Mouse (Mus musculus) heart, embryonic 11.5 days (tissue): ENCODE measurements around the gene Nelfe. TPM values are rescaled to one million over a fixed set of nuclear protein-coding genes. Genes with fewer than 3 reads are reported as not detected.

ENCODE experiments used
- ATAC-seq: fragments of 200-750 bp; cut with Nextera tagmentation; replicated peaks from 2 replicates; pipeline ENCODE4 v1.8.0; 2017; ENCODE audit warnings: moderate library complexity; ENCODE audit not compliant: insufficient number of reproducible peaks, low FRiP score, low TSS enrichment
- H3K27ac ChIP-seq: fragments of 300-500 bp; sonication (generic); 2 replicates; pipeline ENCODE4 v1.5.1; 2014; ENCODE audit warnings: mild to moderate bottlenecking, low read depth, low read length
- H3K27me3 ChIP-seq: fragments of 300-500 bp; sonication (generic); 2 replicates; pipeline ENCODE4 v1.6.1; 2014; ENCODE audit warnings: mild to moderate bottlenecking, low read length, mixed read lengths; ENCODE audit not compliant: control insufficient read depth, insufficient read depth
- H3K36me3 ChIP-seq: fragments of 300-500 bp; sonication (generic); 2 replicates; pipeline ENCODE4 v1.6.1; 2014; ENCODE audit warnings: mild to moderate bottlenecking, low read length, moderate library complexity, mixed read lengths; ENCODE audit not compliant: control insufficient read depth, insufficient read depth
- H3K4me1 ChIP-seq: fragments of 300-500 bp; sonication (generic); 2 replicates; pipeline ENCODE4 v1.6.1; 2014; ENCODE audit warnings: low read length; ENCODE audit not compliant: control insufficient read depth, insufficient read depth
- H3K4me2 ChIP-seq: fragments of 300-500 bp; sonication (generic); 2 replicates; pipeline ENCODE4 v1.6.1; 2014; ENCODE audit warnings: mild to moderate bottlenecking, moderate library complexity
- H3K4me3 ChIP-seq: fragments of 300-500 bp; sonication (generic); 2 replicates; pipeline ENCODE4 v1.5.1; 2014; ENCODE audit warnings: low read depth, low read length
- H3K9ac ChIP-seq: fragments of 300-500 bp; sonication (generic); 2 replicates; pipeline ENCODE4 v1.6.1; 2014; ENCODE audit warnings: mild to moderate bottlenecking, low read depth, low read length, moderate library complexity
- H3K9me3 ChIP-seq: fragments of 300-500 bp; sonication (generic); replicated peaks from 2 replicates; pipeline ENCODE4 v1.6.1; 2016; ENCODE audit warnings: low read length; ENCODE audit not compliant: control insufficient read depth
- WGBS: fragments of 180-500 bp; shearing (Covaris S2); extraction: QIAGEN DNeasy Blood & Tissue Kit; methylation state at CpG from one replicate; pipeline ENCODE4 v1.1.7; 2014; ENCODE audit not compliant: insufficient replicate concordance; 5-methylcytosine and 5-hydroxymethylcytosine counted together
- polyA plus RNA-seq: library from polyadenylated mRNA; unstranded; fragments of >200 nt; fragmentation: Nextera tagmentation; extraction: Ambion mirVana; gene quantifications from 2 replicates; pipeline ENCODE4 v1.2.1, GENCODE M21; 2014

The Nelfe gene
- polyA plus RNA-seq, 1 experiment from 2014 or later: 89.9 TPM

DNA sequence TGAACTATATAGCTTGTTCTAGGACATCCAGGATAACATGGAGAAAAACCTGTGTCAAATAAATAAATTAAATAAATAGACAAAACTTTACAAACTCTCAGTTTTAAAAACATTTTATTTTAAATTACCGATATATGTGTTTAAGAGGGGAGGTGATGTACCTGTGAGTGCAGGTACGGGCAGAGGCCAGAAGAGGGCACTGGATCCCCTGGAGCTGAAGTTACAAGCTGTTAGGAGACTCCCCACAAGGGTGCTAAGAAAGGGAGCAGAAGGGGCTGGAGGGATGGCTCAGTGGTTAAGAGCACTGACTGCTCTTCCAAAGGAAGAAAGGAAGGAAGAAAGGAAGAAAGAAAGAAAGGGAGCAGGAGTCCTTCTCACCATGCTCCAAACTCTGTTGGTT is 41.2 kb downstream of the Nelfe start:
- no peak for ATAC-seq
- peaks cover 17% of the 10 kb centered on the region for H3K4me1 ChIP-seq
- H3K36me3 ChIP-seq: peaks cover 8% of the 10 kb centered on the region
- H3K27me3 ChIP-seq: no peaks in the 10 kb centered on the region
- H3K4me3 ChIP-seq: no peak overlapping the region
- WGBS: 92% methylated on average over 2 of the region's 2 CpGs
- H3K9ac ChIP-seq: no peak overlapping the region
- H3K27ac ChIP-seq: no peak overlapping the region
- no peaks in the 10 kb centered on the region for H3K9me3 ChIP-seq
- no peak overlapping the region for H3K4me2 ChIP-seq

GRCm38 (mm10) chr17:34893072-34893824 is 43.1 kb downstream of the Nelfe start:
- 75% methylated on average over 12 of the region's 12 CpGs for WGBS
- 0 out of 2 replicates have a peak overlapping the region, but pooled peaks have one; percentile 96 for H3K9ac ChIP-seq
- H3K27me3 ChIP-seq: no peaks in the 10 kb centered on the region
- H3K9me3 ChIP-seq: no peaks in the 10 kb centered on the region
- H3K4me3 ChIP-seq: peak overlapping the region; percentile 95
- peak overlapping the region; percentile 89 for H3K27ac ChIP-seq
- H3K4me2 ChIP-seq: peak overlapping the region; percentile 92
- H3K4me1 ChIP-seq: peaks cover 29% of the 10 kb centered on the region
- H3K36me3 ChIP-seq: peaks cover 9% of the 10 kb centered on the region
- ATAC-seq: no peak

DNA sequence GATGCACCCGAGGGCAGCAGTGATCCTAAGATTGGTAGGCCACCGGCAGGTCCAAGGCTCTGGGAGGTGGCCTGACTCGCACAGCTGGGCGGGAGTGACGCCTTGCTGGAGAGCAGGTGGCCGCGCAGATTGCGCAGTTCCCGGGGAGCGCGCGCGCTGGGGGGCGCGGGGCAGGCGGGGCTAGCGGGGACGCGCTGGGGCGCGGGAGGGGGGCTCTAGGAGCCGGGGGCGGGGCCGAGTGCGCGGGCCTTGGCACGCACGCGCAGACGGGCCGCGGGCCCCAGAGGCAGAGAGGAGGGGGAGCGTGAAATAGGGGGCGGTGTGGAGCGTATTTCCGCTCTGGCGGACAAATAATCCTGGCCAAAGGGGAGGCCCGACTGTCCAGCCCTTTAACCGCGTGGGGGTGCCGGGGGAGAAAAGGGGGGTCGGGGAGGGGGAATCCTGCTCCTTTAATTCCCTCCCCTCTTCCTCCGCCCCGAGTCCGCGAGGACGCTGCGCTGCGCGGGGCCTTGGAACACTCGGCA is 43.9 kb downstream of the Nelfe start:
- H3K9me3 ChIP-seq: no peaks in the 10 kb centered on the region
- ATAC-seq: peak; percentile 81
- H3K27me3 ChIP-seq: no peaks in the 10 kb centered on the region
- H3K4me3 ChIP-seq: peak overlapping the region; percentile 95
- H3K4me1 ChIP-seq: peaks cover 29% of the 10 kb centered on the region
- 2% methylated on average over 37 of the region's 51 CpGs for WGBS
- peak overlapping the region; percentile 96 for H3K9ac ChIP-seq
- H3K4me2 ChIP-seq: peak overlapping the region; percentile 92
- peaks cover 9% of the 10 kb centered on the region for H3K36me3 ChIP-seq
- peak overlapping the region; percentile 89 for H3K27ac ChIP-seq

GRCm38 (mm10) chr17:34894801-34895530 is 44.8 kb downstream of the Nelfe start:
- peaks cover 9% of the 10 kb centered on the region for H3K36me3 ChIP-seq
- H3K27ac ChIP-seq: peak overlapping the region; percentile 89
- H3K9ac ChIP-seq: peak overlapping the region; percentile 96
- peak overlapping the region; percentile 95 for H3K4me3 ChIP-seq
- peak overlapping the region; percentile 92 for H3K4me2 ChIP-seq
- ATAC-seq: peak; percentile 6; the same call in 1 of the 2 replicates
- H3K9me3 ChIP-seq: no peaks in the 10 kb centered on the region
- H3K4me1 ChIP-seq: peaks cover 29% of the 10 kb centered on the region
- 10% methylated on average over 51 of the region's 51 CpGs for WGBS
- H3K27me3 ChIP-seq: no peaks in the 10 kb centered on the region

- H3K9me3 ChIP-seq: no peaks in the 10 kb centered on the region
- no peak overlapping the region for H3K9ac ChIP-seq
- H3K27me3 ChIP-seq: no peaks in the 10 kb centered on the region
- peaks cover 9% of the 10 kb centered on the region for H3K36me3 ChIP-seq
- H3K4me3 ChIP-seq: peak overlapping the region; percentile 95; the same call in 1 of the 2 replicates
- WGBS: 93% methylated on average over 15 of the region's 15 CpGs
- peaks cover 29% of the 10 kb centered on the region for H3K4me1 ChIP-seq
- H3K4me2 ChIP-seq: peak overlapping the region; percentile 92
- H3K27ac ChIP-seq: no peak overlapping the region
- ATAC-seq: no peak
Measured at GRCm38 (mm10) chr17:34895724-34896123, 45.5 kb downstream of the Nelfe start.

DNA sequence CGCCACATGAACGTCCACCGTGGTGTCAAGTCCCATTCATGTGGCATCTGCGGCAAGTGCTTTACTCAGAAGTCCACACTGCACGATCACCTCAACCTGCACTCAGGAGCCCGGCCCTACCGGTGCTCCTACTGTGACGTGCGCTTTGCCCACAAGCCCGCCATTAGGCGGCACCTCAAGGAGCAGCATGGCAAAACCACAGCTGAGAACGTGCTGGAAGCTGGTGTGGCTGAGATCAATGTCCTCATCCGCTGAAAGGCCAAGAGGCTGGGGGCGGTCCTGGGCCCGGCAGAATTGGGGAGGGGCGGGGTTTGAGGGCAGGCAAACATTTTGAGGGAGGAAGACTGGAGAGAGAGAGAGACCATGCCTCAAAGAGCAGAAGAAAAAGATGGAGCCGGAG is 46.2 kb downstream of the Nelfe start:
- no peak overlapping the region for H3K27ac ChIP-seq

DNA sequence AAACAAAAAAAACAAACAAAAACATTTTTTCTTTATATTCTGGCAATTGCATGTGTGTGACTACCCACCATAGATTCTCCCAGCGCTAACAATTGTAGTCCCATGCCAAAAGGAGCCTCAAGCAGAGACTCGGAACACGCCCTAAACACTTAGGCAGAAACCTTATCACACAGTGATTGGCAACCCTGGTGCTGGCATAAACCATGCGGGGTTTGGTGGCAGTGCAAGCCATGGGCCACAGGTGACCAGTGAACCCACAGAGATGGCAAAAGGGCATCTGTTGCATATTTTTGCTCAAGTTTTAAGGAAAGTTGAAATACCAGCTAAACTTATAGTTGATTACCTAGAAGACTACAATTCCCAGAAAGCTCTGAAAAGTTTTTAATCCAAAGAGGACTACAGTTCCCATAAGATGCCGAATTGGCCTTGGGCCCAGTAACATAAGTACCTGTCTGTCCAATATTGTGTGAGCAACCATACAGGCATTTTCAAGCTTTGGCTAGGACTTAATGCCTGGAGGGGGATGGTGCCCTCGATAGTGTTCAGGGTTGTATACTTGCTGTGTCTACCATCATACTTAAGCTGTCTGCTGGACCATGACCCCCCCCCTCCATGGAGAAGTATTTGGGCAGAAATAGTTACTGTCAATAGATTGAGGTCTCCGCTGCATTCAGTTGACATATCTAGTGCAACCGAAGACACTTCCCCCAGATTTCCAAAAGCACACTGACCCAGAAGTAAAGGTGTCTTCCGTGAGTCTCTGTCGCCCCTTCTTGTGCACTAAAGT is 47.4 kb downstream of the Nelfe start:
- no peak for ATAC-seq
- Histone ChIP-seq H3K9me3 (no peaks in the 10 kb centered on the region), H3K36me3 (peaks cover 11% of the 10 kb centered on the region), H3K27me3 (no peaks in the 10 kb centered on the region), H3K4me3 (peak overlapping the region; percentile 78), H3K9ac (peak overlapping the region; percentile 98), H3K4me2 (peak overlapping the region; percentile 93), H3K4me1 (peaks cover 29% of the 10 kb centered on the region), H3K27ac (peak overlapping the region; percentile 90)
- WGBS: 10% methylated on average over 10 of the region's 10 CpGs

More for the DNA sequence above, 46.2 kb downstream of the Nelfe start:
- H3K4me3 ChIP-seq: no peak overlapping the region
- 84% methylated on average over 17 of the region's 17 CpGs for WGBS
- H3K36me3 ChIP-seq: peaks cover 9% of the 10 kb centered on the region
- H3K27me3 ChIP-seq: no peaks in the 10 kb centered on the region
- peaks cover 29% of the 10 kb centered on the region for H3K4me1 ChIP-seq
- no peak overlapping the region for H3K4me2 ChIP-seq
- H3K9me3 ChIP-seq: no peaks in the 10 kb centered on the region
- H3K9ac ChIP-seq: no peak overlapping the region
- ATAC-seq: no peak

DNA sequence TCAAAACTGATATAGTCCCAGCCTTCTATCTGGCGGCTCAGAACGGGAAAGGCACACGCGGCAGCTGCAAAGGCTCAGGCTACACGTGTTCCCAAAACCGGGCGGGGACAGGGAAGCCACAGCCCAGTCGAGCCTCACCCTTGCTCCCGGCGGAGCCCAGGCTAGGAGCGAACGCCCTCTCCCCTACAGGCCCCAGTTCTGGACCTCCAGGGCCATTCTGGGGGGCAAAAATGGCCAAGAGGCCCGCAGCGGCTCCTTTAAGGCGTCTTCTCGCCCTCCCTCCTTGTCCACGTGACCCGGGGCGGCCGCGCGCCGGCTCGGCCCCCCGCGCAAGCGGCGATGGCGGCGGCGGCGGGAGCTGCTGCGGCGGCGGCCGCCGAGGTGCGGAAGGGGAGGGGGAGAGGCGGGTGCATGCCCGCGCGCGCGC is 48.0 kb downstream of the Nelfe start, which contains the start of the genes C2 and Ehmt2:
C2 (minus strand) TSS at position 106 of the 427 bp plus-strand sequence.
Ehmt2 (plus strand) TSS at position 310 of the 427 bp plus-strand sequence.
- H3K4me3 ChIP-seq: peak within 1 kb of the TSS; percentile 78
- no peaks in the 10 kb centered on the region for H3K27me3 ChIP-seq
- H3K4me2 ChIP-seq: peak within 1 kb of the TSS; percentile 93
- peak within 1 kb of the TSS; percentile 98 for H3K9ac ChIP-seq
- peaks cover 13% of the 10 kb centered on the region for H3K36me3 ChIP-seq
- peak within 1 kb of the TSS; percentile 90 for H3K27ac ChIP-seq
- no peaks in the 10 kb centered on the region for H3K9me3 ChIP-seq
- ATAC-seq: no peak; the same call in 1 of the 2 replicates
- peaks cover 29% of the 10 kb centered on the region for H3K4me1 ChIP-seq
- under 1% methylated on average over 23 of the region's 44 CpGs for WGBS
